Mouse (Mus musculus) cerebral cortex, adult 2 months (tissue): ENCODE measurements around the gene Ablim2.

Experiments
- WGBS: fragments of 180-500 bp; shearing (Covaris S2); methylation state at CpG from one replicate; pipeline ENCODE4 v1.1.7; 2018; 5-methylcytosine and 5-hydroxymethylcytosine counted together

Ablim2 gene

DNA sequence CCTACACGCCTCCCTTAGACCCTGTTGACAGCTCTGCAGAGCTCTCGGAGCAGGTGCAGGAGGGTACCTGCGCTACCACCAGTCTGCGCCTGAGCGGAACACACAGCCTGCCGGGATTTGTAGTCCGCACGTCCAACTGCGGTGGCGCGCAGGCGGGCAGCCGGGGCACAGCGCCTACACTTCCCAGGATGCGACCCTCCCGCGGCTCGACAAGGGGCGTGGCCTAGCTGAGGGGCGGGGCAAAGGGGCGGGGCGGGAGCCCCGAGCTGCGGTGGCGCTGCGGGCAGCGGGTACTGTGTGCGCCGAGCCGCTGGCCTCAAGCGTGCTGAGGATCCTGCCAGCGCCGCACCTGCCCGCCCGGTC lies at the start of gene Ablim2:
Ablim2 (plus strand) TSS at position 242 of the 363 bp plus-strand sequence.
- under 1% methylated on average over 35 of the region's 35 CpGs for WGBS

DNA sequence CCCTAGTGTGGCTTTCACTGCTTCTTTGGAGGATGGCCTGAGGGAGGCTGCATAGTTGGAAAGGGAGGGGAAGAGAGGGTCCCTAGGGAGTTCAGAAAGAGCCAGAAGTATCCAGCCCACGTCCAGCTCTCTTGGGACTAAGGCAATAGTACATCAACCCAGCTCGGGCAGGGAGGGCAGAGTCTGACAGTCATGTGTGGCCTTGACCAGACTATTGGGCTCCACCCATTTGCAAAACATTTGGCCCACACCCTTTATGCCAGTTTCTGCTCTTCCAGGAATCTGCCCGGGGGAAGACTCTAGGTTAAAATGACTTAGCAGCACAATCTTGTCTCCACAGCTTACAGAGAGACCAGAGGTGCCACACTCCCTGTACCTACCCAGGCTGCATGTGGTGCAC lies 47.2 kb upstream of the Ablim2 start:
- 82% methylated on average over 3 of the region's 3 CpGs for WGBS

DNA sequence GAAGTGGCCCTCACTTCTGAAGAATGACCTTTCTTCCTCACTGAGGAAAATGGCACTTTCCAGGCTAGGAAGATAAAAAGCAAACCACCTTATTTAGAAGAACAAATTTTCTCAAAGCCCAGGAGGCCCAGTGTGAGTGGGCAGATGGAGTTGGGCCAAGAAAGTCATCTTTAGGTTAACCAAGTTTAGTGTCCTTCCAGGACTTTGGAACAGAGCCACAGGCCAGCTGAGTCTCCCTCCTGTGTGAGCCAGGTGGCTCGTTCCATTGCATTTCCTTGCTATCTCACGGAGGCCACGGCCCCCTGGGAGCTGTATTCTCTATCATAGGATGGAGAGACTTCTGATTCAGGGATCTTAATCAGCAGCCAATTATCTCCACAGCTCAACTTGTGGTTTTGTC lies 46.7 kb upstream of the Ablim2 start:
- WGBS = 78% methylated on average over 3 of the region's 3 CpGs

DNA sequence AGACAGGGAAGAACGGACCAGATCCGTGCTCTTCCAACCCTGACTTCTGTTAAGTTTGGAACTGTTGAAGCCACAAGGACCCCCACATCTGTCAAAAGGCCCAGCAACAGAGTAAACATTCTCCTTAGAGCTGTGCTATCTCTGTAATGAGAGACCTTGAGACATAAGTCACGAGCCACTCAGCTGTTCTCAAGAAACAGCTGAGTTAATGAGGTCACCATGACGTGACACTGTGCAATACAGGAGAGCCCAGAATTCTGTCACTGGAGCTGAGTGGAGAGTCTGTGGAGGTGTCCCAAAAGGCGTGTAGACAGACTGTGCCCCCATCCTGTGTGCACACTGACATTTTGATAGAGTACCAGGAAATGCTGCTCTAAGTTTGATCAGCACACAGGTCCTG lies 45.2 kb upstream of the Ablim2 start:
- 88% methylated on average over 5 of the region's 5 CpGs for WGBS

DNA sequence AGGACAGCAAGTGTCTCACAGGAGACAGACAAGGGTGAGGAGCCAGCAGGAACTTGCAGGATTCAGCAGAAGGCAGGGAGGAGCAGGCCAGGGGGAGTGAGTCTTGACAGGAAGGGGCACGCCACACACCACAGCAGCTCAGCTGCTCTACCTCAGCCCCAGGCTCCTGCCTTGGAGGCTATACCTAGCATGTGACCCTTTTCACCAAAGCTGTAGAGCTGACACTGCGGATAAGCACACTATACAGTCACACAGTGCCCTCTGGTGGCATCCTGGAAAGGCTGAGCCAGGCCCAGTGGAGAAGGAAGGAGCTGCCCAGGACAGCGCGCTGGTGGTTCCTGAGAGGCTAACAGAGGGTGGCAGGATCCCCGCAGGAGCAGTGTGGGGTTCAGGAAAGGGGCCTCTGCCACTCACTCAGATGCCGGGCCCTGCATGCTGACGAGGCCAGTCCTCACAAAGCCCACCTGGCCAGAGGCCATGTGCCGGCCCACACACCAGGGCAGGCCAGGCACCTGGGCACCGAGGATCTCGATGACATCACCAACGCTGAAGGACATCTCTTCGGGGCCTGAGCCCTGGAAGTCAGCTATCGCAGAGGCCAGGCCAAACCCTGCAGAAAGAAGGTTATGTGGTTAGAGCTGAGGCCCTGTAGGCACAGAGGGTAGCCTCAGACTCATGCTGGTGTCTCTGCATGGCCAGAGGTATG lies 43.9 kb upstream of the Ablim2 start:
- 44% methylated on average over 13 of the region's 13 CpGs for WGBS

DNA sequence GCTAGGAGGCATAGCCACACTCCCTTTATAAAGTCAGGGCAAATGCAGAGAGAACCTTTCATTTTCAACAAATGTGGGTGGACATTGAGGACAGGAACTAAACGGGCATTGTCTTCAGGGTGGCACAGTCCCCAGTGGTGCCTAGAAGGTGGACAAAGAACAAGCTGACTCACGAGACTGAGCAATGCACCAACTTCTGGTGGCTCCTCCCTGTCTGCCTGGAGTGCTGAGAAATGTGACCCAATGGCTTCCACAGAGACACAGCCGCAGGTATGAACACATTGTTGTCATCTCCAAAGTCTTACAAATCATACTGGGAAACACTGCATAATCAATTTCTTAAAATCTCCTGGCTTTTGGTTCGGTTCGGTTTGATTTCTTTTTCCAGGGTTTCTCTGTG lies 40.2 kb upstream of the Ablim2 start:
- WGBS = 81% methylated on average over 5 of the region's 5 CpGs

DNA sequence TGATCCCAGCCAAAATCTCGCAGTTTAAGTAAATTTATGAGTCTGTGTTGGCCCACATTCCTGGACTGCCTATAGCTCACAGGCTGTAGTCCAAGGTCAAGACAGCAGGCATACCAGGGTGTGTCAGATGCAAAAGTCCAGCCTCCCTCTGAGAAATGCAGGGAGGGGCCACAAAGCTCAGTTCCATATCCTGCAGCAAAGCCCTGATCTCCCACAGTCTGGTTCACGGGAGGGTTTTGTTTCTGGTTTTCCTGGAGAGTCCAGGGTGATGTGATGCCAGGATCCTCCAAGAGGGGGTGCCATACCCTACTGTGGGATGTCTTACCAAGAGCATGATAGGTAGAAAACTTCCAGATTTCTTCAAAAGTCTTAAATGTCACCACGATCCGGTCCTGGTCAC lies 39.7 kb upstream of the Ablim2 start:
- 62% methylated on average over 4 of the region's 4 CpGs for WGBS

DNA sequence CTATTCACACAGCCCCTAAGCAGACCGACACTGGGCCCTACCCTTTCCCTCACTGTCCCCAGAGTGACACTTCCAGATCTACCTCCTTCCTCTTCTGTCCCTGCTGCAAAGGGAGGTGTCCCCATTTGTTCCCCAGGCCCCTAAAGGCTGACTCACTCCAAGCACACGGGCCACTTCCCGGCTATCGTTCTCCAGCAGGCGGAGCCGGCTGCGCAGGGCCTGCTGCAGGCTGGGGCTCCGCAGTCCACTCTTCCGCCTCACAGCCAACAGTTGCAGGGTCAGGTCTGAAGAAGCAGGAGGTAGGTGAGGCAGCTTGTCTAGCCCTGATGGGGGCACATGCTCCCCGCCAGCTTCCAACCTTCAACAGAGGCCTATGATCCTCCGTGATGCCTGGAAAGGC lies 38.9 kb upstream of the Ablim2 start:
- 90% methylated on average over 11 of the region's 11 CpGs for whole genome bisulfite sequencing

DNA sequence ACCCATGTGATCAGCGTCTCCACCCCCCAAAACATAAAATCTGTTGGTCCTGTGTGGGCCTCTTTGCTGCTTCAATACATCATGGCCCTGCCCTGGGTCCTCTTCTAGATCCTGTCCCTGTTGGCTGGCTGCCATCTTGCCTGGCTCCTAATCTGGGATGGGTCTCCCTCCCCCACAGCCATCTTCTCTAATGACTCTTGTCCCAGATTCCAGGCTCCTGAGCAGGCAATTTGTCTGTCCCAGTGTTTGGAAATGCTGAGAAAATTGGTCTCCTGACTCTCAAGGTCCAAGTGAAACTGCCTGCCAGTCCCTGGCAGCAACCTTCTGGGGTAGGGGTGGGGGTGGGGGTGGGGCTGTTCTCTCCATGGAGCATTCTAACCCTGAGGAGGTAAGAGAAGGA lies 37.8 kb upstream of the Ablim2 start:
- 93% methylated on average over 1 of the region's 1 CpGs for WGBS

DNA sequence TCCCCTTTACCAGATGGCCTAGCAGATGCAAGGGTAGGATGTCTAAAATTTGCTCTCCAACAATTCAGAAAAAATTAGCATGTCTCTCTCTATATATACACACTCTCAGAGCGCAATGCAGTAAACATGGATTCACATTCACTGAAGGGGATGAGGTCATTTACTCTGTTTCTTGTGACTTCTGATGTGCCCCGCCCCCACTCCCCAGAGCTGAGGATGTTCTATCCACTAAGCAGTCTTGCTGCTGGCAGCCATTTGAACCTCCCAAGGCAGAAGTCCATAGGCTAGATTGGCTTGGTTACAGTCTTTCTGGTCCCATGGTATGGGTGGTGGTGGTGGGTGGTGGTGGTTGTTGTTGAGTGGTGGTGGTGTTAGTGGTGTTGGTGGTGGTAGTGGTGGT lies 35.7 kb upstream of the Ablim2 start:
- 74% methylated on average over 2 of the region's 2 CpGs for WGBS

DNA sequence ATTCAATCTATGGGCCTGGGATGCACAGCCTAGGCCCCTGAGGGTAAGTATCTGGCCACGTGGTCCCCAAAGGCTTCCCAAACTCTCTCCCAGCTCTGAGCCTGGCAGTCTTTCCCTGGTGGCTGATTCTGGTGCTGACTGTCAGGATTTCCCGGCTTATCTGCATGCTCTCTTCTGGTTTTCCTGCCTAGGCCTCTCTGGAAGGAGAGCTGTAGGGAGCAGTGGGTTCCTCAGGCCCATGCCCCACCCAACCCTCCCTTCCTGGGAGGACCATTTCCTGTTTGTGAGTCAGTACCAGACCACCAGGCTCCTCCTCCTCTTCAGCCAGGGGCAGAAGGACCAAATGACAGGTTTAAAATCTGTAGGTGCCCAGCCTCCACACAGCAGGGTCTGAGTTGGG lies 35.0 kb upstream of the Ablim2 start:
- WGBS = 55% methylated on average over 2 of the region's 2 CpGs

DNA sequence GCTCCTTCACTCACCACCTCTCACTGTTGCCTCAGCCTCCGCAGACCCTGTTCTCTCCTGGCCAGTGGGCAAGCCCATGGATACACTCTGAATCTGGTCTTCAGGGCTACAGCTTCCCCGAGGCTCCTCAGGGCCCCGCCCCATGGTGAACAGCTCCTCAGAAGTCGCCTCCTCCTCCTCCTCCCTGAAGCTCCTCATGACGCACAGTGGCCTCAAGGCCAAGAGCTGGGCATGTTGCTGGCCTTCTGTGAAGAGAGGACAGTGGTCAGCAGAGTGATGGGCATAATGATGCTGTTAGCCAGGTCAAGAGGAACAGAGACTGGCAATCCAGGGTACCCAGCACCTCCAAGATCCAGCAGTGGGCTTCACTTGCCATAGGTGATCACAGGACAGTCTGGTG lies 33.8 kb upstream of the Ablim2 start:
- 70% methylated on average over 5 of the region's 5 CpGs for WGBS

DNA sequence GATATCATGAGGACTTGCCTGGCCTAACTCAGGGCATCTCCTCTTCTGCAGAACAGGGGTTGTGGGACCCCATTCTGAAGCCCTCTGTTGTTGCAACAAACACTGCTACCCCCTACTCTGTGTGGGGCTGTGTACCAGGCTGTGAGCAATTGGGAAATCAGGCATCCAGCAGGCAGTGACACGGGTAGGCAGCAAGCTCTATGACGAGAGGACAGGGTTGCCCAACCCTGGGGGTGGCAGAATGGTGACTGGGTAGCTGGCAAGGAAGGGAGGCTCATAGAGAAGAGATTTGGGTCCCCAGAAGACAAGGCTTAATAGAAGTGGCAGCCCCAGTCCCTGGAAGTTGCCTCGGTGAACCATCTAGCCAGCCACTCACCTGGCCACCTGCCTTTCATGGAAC lies 31.8 kb upstream of the Ablim2 start:
- 88% methylated on average over 3 of the region's 3 CpGs for WGBS

DNA sequence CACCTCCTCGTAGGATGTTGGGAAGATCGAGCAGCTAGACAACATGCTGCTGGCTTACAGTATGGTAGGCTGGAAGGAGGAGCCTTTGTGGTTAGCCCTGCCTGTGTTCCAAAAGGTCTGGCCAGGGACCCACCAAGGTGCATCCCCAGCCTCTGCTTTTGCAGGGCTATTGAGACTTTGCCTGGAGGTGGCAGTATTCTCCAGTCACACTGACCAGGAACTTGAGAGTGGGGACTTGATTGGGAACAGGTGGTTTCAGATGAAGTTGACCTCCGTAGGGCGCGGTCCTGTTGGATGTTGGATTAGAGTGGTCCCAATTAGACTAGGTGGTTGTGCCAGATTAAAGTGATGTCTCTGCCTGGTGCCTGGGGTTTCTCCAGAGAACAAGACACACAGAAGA lies 30.2 kb upstream of the Ablim2 start:
- WGBS = 91% methylated on average over 5 of the region's 5 CpGs

DNA sequence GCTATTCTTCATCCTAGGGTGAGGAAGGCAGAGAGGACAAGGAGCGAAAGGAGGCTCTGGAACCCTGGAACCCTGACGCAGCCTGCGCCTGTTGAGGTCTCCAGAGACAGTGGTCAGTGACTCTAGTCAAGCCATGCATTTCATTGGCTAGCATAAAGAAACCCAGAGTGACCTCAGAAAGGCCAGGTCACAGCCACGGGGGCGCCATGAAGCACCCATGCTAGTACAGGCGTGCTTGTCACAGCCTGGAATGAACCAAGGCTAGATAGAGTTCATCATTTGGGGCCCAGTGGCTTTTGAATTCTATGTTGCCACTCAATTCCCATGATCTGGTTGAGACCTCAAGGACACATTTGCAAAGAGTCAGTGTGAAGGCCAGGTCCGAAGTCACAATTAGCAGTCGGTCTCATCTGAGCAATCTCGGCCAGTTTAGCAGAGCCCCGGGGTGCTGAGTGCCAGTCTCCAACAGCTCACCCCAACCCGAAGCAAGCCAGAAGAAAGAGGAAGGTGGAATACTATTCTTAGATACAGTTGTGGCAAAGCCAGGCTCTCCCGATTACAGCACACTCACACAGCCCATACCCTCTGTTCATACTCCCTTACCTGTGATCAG lies 29.2 kb upstream of the Ablim2 start:
- 72% methylated on average over 12 of the region's 12 CpGs for WGBS

DNA sequence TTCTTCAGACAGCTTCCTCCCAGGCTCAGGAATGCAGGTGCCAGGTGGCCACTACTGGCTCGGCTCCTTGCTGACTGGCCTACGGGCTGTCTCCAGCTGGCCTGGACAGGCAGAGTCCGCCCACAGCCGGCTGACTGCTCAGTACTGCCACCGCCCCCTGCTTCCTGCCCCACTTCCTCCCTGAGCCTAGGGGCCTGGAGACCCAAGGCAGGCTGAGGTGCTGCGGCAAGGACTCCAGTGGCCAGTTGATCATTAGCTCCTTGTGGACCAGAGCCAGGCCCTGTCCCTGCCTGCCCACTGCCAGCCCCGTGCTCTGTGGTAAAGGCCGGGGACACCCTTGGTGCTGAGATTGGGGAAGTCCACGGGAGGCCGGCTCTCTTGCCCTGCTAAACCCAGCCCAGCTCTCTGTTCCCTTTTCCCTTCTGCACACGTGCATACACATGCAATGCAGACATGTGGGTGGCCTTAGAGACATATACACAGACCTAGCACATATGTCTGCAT lies 28.7 kb upstream of the Ablim2 start:
- WGBS = 42% methylated on average over 11 of the region's 11 CpGs

DNA sequence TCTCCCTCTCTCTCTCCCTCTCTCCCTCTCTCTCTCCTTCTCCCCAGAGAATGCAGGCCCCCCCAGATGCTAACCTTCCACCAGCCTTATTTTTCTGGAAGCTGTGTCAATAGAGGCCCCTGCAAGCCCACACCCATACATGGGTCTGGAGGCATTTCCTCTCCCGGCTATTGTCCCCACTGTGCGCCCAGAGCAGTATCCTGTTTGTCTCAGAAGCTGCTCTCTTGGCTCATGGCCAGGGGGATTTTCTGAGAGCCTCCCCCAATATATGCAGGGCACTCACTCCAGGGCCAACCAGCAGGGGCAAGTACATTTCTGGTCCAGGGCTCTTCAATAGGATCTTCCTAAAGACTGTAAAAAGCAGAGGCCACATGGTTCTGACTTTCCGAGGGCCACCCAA lies 27.8 kb upstream of the Ablim2 start:
- WGBS = 67% methylated on average over 3 of the region's 3 CpGs

DNA sequence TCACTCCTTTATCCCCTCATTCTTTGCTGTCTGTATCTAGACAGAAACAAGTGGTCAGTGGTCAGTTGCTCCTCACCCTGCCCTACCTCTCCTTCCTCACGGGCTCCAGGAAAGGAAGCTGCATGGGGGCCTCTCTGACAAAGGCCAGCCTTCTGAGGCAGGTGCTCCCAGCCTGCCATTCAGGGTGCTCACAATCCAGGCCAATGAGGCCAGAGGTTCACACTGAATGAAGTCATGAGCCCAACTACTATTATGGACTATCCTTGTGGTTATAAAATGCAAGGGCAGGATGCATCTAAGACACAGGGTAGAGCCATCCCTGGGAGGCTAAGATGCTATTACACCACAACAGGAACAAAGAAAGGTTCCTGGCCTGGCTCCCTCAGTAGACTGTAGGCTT lies 27.1 kb upstream of the Ablim2 start:
- 68% methylated on average over 1 of the region's 1 CpGs for WGBS

DNA sequence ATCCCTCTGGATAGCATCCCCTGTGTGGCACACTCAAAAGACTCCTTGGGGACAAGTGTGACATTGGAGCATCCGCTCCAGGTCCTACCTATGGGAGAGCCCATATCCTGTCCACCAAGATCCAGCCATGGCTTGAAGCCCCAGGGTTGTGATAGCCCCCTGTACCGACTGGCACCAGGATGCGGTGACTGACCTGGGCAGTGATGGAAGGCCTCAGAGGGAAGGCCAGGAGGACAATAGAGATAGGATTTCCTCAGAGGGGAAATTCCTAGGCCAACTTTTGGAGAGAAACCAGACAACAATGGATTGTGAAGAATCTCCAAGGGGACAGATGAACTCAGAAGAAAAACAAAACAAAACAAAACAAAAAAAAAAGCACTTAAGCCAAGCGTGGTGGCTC lies 26.7 kb upstream of the Ablim2 start:
- 87% methylated on average over 4 of the region's 4 CpGs for WGBS

DNA sequence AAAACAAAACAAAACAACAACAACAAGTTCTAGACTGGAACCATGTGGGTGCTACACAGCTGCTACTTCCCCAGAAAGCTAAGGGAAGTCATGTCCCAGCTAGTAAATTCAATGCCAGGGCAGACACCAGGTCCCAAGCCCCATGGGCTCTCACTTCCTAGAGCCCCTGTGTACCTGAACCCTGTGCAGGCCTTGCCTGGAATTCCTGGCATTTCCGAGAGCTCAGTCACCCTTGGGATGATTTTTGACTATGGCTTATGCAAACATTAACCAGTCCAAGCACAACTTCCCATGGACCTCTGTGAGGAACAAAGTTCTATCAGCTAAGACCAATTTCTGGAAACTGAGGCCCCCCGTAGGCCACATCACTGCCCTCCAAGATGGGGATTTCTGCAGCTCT lies 24.2 kb upstream of the Ablim2 start:
- WGBS = 80% methylated on average over 2 of the region's 2 CpGs

DNA sequence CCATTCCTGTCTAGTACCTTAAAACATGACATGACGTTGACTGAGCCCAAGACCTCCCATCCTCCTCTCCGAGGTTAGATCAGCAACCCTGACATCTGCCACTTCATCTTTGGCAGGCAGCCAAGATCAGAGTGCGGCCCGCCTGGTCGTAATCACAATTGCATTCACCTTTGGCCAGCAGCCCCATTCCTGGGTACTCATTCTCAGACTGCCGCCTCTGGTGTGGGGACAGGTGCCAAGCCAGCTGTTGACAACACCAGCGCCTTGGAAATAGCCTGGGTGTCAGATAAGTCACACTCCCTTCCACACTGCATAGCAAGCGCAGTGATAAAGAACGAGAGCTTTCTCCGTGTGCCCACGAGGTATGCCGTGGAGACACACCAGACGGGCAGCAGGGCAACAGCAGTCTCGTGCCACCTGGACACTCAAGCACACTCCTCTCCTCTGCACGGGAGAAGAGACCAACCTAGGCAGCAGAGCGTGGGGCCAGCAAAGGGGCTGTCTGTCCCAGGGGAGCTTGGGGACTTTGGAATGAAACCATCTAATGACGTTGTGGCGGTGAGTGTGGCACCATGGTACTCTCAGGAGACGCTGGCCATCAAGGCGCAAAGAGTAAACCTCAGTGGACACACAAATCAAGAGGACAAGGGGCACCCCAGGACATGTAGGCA lies 20.3 kb upstream of the Ablim2 start:
- WGBS = 72% methylated on average over 20 of the region's 20 CpGs

DNA sequence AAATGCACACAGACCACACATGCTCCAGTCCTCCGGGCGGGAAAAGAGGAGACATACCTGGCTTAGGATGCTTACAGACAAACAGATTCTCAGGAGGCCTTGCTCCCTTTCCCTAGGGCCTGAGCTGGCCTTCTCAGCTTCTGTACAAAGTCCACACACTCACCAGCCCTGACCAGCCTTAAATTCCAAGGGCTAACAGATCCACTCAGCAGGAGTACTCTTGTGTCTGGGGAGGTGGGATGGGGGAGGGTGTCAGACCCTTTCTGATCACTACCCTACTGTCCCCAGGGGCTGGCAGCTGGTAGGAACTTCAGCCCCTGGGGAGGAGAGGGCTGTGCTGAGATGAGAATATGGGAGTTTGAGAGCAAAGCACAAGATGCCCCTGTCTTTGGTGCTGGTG lies 18.7 kb upstream of the Ablim2 start:
- WGBS = 93% methylated on average over 2 of the region's 2 CpGs
